Mouse (Mus musculus): ENCODE results near the gene Chd3. TPM values are rescaled to one million over a fixed set of nuclear protein-coding genes. Genes with fewer than 3 reads are reported as not detected.
"Not testable (repeated sequence)": the region's sequence is repeated elsewhere in the genome, so short reads cannot be mapped to it uniquely, and the experiment has no call there.

Gene Chd3
- polyA plus RNA-seq, 1 experiment from 2014 or later, result 17.1 TPM

- not testable (repeated sequence) for ATAC-seq (replicated peaks; ENCODE audit: low FRiP score); H3K36me3 ChIP-seq (ENCODE audit: control insufficient read depth, insufficient read depth, low read length)
- WGBS, result 84% methylated on average over 3 of the region's 3 CpGs
Observed at GRCm38 (mm10) chr11:69318000-69318399, 51.2 kb downstream of the Chd3 start.

DNA sequence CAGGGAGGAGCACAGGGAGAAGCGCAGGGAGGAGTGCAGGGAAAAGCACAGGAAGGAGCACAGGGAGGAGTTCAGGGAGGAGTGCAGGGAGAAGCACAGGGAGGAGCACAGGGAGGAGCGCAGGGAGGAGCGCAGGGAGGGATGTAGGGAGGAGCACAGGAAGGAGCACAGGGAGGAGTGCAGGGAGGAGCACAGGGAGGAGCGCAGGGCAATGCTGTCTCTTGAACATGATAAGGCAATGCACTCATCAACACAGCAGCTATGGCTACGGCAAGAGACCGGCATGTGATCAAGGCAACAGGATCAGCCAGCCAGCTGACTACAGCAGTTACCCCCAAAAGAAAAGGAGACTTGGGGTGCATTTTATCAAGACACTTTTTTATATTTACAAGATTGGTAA is 52.8 kb downstream of the Chd3 start:
- no peaks in the 10 kb centered on the region for H3K4me1 ChIP-seq (replicated peaks; ENCODE audit: control insufficient read depth, insufficient read depth, low read length)
- ATAC-seq (replicated peaks; ENCODE audit: low FRiP score) (no peak), DNase-seq (ENCODE audit: low spot score) (no peak)
- H3K9ac ChIP-seq (ENCODE audit: low read depth, low read length), result no peak overlapping the region
- H3K27ac ChIP-seq (ENCODE audit: low read depth, low read length), result no peak overlapping the region
- no peak overlapping the region for H3K4me2 ChIP-seq
- WGBS, result 92% methylated on average over 6 of the region's 6 CpGs
- no peaks in the 10 kb centered on the region for H3K27me3 ChIP-seq (replicated peaks; ENCODE audit: control insufficient read depth, insufficient read depth, low read length)
- no peak overlapping the region for H3K4me3 ChIP-seq (ENCODE audit: low read depth, low read length)
- H3K36me3 ChIP-seq (ENCODE audit: control insufficient read depth, insufficient read depth, low read length), result peaks cover 8% of the 10 kb centered on the region; the same call in 1 of the 2 replicates
- H3K9me3 ChIP-seq (ENCODE audit: control insufficient read depth, low read length), result no peaks in the 10 kb centered on the region

More at GRCm38 (mm10) chr11:69318000-69318399, 51.2 kb downstream of the Chd3 start:
- not testable (repeated sequence) for DNase-seq (ENCODE audit: low spot score); H3K27ac ChIP-seq (ENCODE audit: low read depth, low read length); H3K4me2 ChIP-seq; H3K4me3 ChIP-seq (ENCODE audit: low read depth, low read length); H3K27me3 ChIP-seq (replicated peaks; ENCODE audit: control insufficient read depth, insufficient read depth, low read length); H3K9me3 ChIP-seq (ENCODE audit: control insufficient read depth, low read length); H3K4me1 ChIP-seq (replicated peaks; ENCODE audit: control insufficient read depth, insufficient read depth, low read length); H3K9ac ChIP-seq (ENCODE audit: low read depth, low read length)

DNA sequence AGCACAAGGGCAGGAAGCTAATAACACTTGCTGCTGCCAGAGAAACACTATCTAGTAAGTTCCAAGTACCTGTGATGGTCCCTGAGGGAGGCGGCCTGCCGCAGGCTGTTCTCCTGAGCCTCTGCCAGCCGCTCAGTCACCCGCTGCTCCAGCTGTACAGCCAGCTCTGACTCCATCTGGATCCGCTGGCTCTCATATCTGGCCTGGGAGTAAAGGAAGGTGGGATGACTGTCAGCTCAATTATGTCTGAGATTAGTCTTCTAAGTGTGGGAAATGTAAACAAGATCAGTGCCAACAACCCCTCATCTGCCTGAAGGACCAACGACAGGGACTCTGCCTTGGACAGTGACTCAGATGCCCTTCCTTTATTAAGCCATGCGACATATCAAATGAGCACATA is 57.9 kb downstream of the Chd3 start:
- Histone ChIP-seq H3K9me3 (ENCODE audit: control insufficient read depth, low read length) (no peaks in the 10 kb centered on the region), H3K4me2 (no peak overlapping the region), H3K4me1 (replicated peaks; ENCODE audit: control insufficient read depth, insufficient read depth, low read length) (no peaks in the 10 kb centered on the region), H3K9ac (ENCODE audit: low read depth, low read length) (no peak overlapping the region), H3K36me3 (ENCODE audit: control insufficient read depth, insufficient read depth, low read length) (peaks cover 11% of the 10 kb centered on the region; the same call in 1 of the 2 replicates), H3K27ac (ENCODE audit: low read depth, low read length) (no peak overlapping the region), H3K27me3 (replicated peaks; ENCODE audit: control insufficient read depth, insufficient read depth, low read length) (no peaks in the 10 kb centered on the region), H3K4me3 (ENCODE audit: low read depth, low read length) (no peak overlapping the region)
- DNase-seq (ENCODE audit: low spot score) (no peak), ATAC-seq (replicated peaks; ENCODE audit: low FRiP score) (no peak)
- 85% methylated on average over 7 of the region's 7 CpGs for whole genome bisulfite sequencing

GRCm38 (mm10) chr11:69306039-69306438 is 63.2 kb downstream of the Chd3 start:
- no peak overlapping the region for H3K4me2 ChIP-seq
- H3K4me3 ChIP-seq (ENCODE audit: low read depth, low read length), result no peak overlapping the region
- no peak overlapping the region for H3K9ac ChIP-seq (ENCODE audit: low read depth, low read length)
- no peak overlapping the region for H3K27ac ChIP-seq (ENCODE audit: low read depth, low read length)
- DNase-seq (ENCODE audit: low spot score) (no peak), ATAC-seq (replicated peaks; ENCODE audit: low FRiP score) (no peak)
- H3K36me3 ChIP-seq (ENCODE audit: control insufficient read depth, insufficient read depth, low read length), result peaks cover 16% of the 10 kb centered on the region; the same call in 1 of the 2 replicates
- WGBS, result 78% methylated on average over 2 of the region's 2 CpGs
- no peaks in the 10 kb centered on the region for H3K27me3 ChIP-seq (replicated peaks; ENCODE audit: control insufficient read depth, insufficient read depth, low read length)
- H3K4me1 ChIP-seq (replicated peaks; ENCODE audit: control insufficient read depth, insufficient read depth, low read length), result 0 out of 2 replicates have a peak, but pooled peaks cover 3% of the 10 kb centered on the region
- H3K9me3 ChIP-seq (ENCODE audit: control insufficient read depth, low read length), result no peaks in the 10 kb centered on the region

DNA sequence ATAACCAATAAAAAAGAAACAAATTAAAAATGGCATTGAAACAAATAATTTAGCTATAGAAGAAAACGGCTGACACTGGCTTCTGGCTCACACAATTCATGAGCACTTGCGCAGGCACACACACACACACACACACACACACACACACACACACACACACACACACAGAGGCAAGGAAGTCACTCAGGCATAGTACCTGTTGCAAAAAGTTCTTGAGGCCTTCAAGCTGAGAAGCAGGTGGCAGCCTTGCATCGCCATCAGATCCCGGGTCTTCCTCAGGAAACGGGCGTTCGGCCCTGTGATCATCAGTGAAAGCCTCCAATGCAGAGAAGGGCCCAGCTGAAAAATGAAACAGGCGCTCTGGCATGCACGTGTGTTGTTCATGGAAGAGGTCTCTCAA is 63.9 kb downstream of the Chd3 start:
- WGBS, result 89% methylated on average over 9 of the region's 9 CpGs
- Histone ChIP-seq H3K27ac (ENCODE audit: low read depth, low read length) (no peak overlapping the region), H3K27me3 (replicated peaks; ENCODE audit: control insufficient read depth, insufficient read depth, low read length) (no peaks in the 10 kb centered on the region), H3K4me2 (no peak overlapping the region), H3K9me3 (ENCODE audit: control insufficient read depth, low read length) (no peaks in the 10 kb centered on the region), H3K36me3 (ENCODE audit: control insufficient read depth, insufficient read depth, low read length) (peaks cover 16% of the 10 kb centered on the region; the same call in 1 of the 2 replicates), H3K4me1 (replicated peaks; ENCODE audit: control insufficient read depth, insufficient read depth, low read length) (0 out of 2 replicates have a peak, but pooled peaks cover 3% of the 10 kb centered on the region), H3K9ac (ENCODE audit: low read depth, low read length) (no peak overlapping the region), H3K4me3 (ENCODE audit: low read depth, low read length) (no peak overlapping the region)
- ATAC-seq (replicated peaks; ENCODE audit: low FRiP score) (no peak), DNase-seq (ENCODE audit: low spot score) (no peak)

- no peak for ATAC-seq (replicated peaks; ENCODE audit: low FRiP score)
- peaks cover 7% of the 10 kb centered on the region; the same call in 1 of the 2 replicates for H3K36me3 ChIP-seq (ENCODE audit: control insufficient read depth, insufficient read depth, low read length)
Observed at GRCm38 (mm10) chr11:69302817-69303216, 66.4 kb downstream of the Chd3 start.

DNA sequence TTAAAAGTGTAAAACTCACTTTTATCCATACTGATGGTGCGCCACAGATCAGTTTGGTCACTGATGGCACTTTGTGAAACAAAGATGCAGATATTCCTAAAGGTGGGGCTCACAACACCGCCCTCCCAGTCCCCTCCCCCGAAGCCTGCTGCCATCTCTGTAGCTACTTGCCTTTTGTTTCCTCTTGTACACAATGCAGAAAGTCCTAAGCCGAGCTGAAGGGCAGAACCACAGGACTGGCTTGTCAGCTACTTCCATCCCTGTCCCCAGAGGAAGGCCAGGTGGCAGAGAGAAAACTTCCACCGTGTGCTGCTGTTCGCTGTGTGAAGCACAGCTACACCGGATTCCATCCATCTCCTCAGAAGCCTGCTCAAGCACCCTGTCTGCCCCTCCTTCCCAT is 71.0 kb downstream of the Chd3 start:
- H3K4me2 ChIP-seq, result no peak overlapping the region
- H3K9ac ChIP-seq (ENCODE audit: low read depth, low read length), result no peak overlapping the region
- no peaks in the 10 kb centered on the region for H3K27me3 ChIP-seq (replicated peaks; ENCODE audit: control insufficient read depth, insufficient read depth, low read length)
- peaks cover 4% of the 10 kb centered on the region; the same call in 1 of the 2 replicates for H3K4me1 ChIP-seq (replicated peaks; ENCODE audit: control insufficient read depth, insufficient read depth, low read length)
- WGBS, result 79% methylated on average over 7 of the region's 7 CpGs
- H3K4me3 ChIP-seq (ENCODE audit: low read depth, low read length), result no peak overlapping the region
- no peak overlapping the region for H3K27ac ChIP-seq (ENCODE audit: low read depth, low read length)
- H3K9me3 ChIP-seq (ENCODE audit: control insufficient read depth, low read length), result no peaks in the 10 kb centered on the region
- H3K36me3 ChIP-seq (ENCODE audit: control insufficient read depth, insufficient read depth, low read length), result peaks cover 4% of the 10 kb centered on the region; the same call in 1 of the 2 replicates
- ATAC-seq (replicated peaks; ENCODE audit: low FRiP score), result no peak
- DNase-seq (ENCODE audit: low spot score), result no peak

More at GRCm38 (mm10) chr11:69302817-69303216, 66.4 kb downstream of the Chd3 start:
- Histone ChIP-seq H3K4me2 (no peak overlapping the region), H3K9ac (ENCODE audit: low read depth, low read length) (no peak overlapping the region), H3K4me3 (ENCODE audit: low read depth, low read length) (no peak overlapping the region), H3K4me1 (replicated peaks; ENCODE audit: control insufficient read depth, insufficient read depth, low read length) (0 out of 2 replicates have a peak, but pooled peaks cover 3% of the 10 kb centered on the region), H3K27ac (ENCODE audit: low read depth, low read length) (no peak overlapping the region), H3K9me3 (ENCODE audit: control insufficient read depth, low read length) (no peaks in the 10 kb centered on the region), H3K27me3 (replicated peaks; ENCODE audit: control insufficient read depth, insufficient read depth, low read length) (no peaks in the 10 kb centered on the region)
- 87% methylated on average over 7 of the region's 7 CpGs for WGBS
- DNase-seq (ENCODE audit: low spot score), result no peak

DNA sequence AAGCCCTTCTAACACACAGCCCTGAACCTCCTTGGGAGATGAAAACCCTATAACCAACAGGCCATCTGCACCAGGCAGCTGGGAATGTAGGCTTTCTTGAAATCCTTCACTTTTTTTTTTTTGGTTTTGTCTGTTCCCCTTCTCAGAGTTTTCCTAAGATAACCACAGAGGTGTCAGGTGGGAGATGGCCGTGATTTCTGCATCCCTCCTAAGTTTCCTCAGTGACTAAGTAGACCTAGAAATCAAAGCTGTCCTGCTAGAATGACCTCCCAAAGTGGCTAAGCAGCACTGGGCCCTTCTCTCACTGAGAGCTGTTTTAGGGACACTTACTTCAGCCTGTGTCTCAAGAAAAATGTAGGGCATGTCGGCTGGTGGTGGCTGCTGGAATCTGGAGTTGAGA is 71.4 kb downstream of the Chd3 start:
- 76% methylated on average over 2 of the region's 2 CpGs for WGBS
- H3K9me3 ChIP-seq (ENCODE audit: control insufficient read depth, low read length), result no peaks in the 10 kb centered on the region
- ATAC-seq (replicated peaks; ENCODE audit: low FRiP score) (no peak), DNase-seq (ENCODE audit: low spot score) (no peak)
- no peak overlapping the region for H3K27ac ChIP-seq (ENCODE audit: low read depth, low read length)
- peaks cover 4% of the 10 kb centered on the region; the same call in 1 of the 2 replicates for H3K4me1 ChIP-seq (replicated peaks; ENCODE audit: control insufficient read depth, insufficient read depth, low read length)
- H3K36me3 ChIP-seq (ENCODE audit: control insufficient read depth, insufficient read depth, low read length), result 0 out of 2 replicates have a peak, but pooled peaks cover 2% of the 10 kb centered on the region
- no peak overlapping the region for H3K4me3 ChIP-seq (ENCODE audit: low read depth, low read length)
- no peaks in the 10 kb centered on the region for H3K27me3 ChIP-seq (replicated peaks; ENCODE audit: control insufficient read depth, insufficient read depth, low read length)
- no peak overlapping the region for H3K4me2 ChIP-seq
- H3K9ac ChIP-seq (ENCODE audit: low read depth, low read length), result no peak overlapping the region

GRCm38 (mm10) chr11:69295286-69295685 is 73.9 kb downstream of the Chd3 start:
- WGBS, result 79% methylated on average over 3 of the region's 3 CpGs
- Histone ChIP-seq H3K27ac (ENCODE audit: low read depth, low read length) (no peak overlapping the region), H3K4me2 (no peak overlapping the region), H3K4me1 (replicated peaks; ENCODE audit: control insufficient read depth, insufficient read depth, low read length) (peaks cover 4% of the 10 kb centered on the region), H3K36me3 (ENCODE audit: control insufficient read depth, insufficient read depth, low read length) (no peaks in the 10 kb centered on the region), H3K27me3 (replicated peaks; ENCODE audit: control insufficient read depth, insufficient read depth, low read length) (no peaks in the 10 kb centered on the region), H3K4me3 (ENCODE audit: low read depth, low read length) (no peak overlapping the region), H3K9me3 (ENCODE audit: control insufficient read depth, low read length) (no peaks in the 10 kb centered on the region), H3K9ac (ENCODE audit: low read depth, low read length) (no peak overlapping the region)
- DNase-seq (ENCODE audit: low spot score), result no peak
- ATAC-seq (replicated peaks; ENCODE audit: low FRiP score), result no peak

All from liver, embryonic 11.5 days (tissue).